Mouse (Mus musculus): Measurements from ENCODE around the gene Sidt1. TPM values are rescaled to one million over a fixed set of nuclear protein-coding genes. Genes with fewer than 3 reads are reported as not detected.
"Not testable (repeated sequence)": the region's sequence is repeated elsewhere in the genome, so short reads cannot be mapped to it uniquely, and the experiment has no call there.

Sidt1 gene
- polyA plus RNA-seq, 1 experiment from 2014 or later: 20.4 TPM

- no peaks in the 10 kb centered on the region for H3K27me3 ChIP-seq (replicated peaks; ENCODE audit: control insufficient read depth, insufficient read depth, low read length)
- no peaks in the 10 kb centered on the region for H3K4me1 ChIP-seq (ENCODE audit: control insufficient read depth, insufficient read depth, low read depth, low read length)
- H3K36me3 ChIP-seq (ENCODE audit: control insufficient read depth, insufficient read depth, low read length): no peaks in the 10 kb centered on the region
- H3K27ac ChIP-seq (ENCODE audit: low read depth, low read length): no peak overlapping the region
- WGBS: 79% methylated on average over 4 of the region's 4 CpGs
- H3K9ac ChIP-seq (ENCODE audit: low read depth, low read length): no peak overlapping the region
- H3K4me2 ChIP-seq (ENCODE audit: low read length): no peak overlapping the region
- H3K4me3 ChIP-seq (ENCODE audit: low read length): no peak overlapping the region
- H3K9me3 ChIP-seq (ENCODE audit: control insufficient read depth, low read length): no peaks in the 10 kb centered on the region
- no peak for ATAC-seq
These were observed 19.6 kb downstream of the Sidt1 start for GRCm38 (mm10) chr16:44313422-44313821.

- Histone ChIP-seq H3K9ac (ENCODE audit: low read depth, low read length) (no peak overlapping the region), H3K36me3 (ENCODE audit: control insufficient read depth, insufficient read depth, low read length) (no peaks in the 10 kb centered on the region), H3K4me3 (ENCODE audit: low read length) (no peak overlapping the region), H3K27me3 (replicated peaks; ENCODE audit: control insufficient read depth, insufficient read depth, low read length) (no peaks in the 10 kb centered on the region), H3K9me3 (ENCODE audit: control insufficient read depth, low read length) (no peaks in the 10 kb centered on the region), H3K4me2 (ENCODE audit: low read length) (no peak overlapping the region), H3K4me1 (ENCODE audit: control insufficient read depth, insufficient read depth, low read depth, low read length) (no peaks in the 10 kb centered on the region), H3K27ac (ENCODE audit: low read depth, low read length) (no peak overlapping the region)
- WGBS: 65% methylated on average over 3 of the region's 3 CpGs
- no peak for ATAC-seq
These were observed 27.4 kb downstream of the Sidt1 start for GRCm38 (mm10) chr16:44305606-44306005.

DNA sequence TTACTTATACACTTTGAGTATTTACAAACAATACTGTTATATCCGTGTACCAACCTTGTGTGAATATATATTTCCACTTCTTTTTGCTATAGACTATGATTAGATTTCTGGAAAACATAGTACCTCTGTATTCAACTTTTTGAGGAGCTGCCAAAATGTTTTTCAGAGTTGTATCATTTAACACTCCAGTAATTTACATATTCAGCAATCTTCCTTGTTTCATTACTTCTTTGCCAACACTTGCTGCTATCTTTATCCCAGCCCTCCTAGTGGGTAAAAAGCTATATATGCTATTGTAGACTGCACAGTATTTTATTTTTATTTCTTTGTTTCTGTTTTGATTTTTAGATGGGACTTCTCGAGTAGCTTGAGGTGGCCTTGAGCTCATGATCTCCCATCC lies 29.2 kb downstream of the Sidt1 start:
- H3K4me3 ChIP-seq (ENCODE audit: low read length): no peak overlapping the region
- H3K4me2 ChIP-seq (ENCODE audit: low read length): no peak overlapping the region
- H3K4me1 ChIP-seq (ENCODE audit: control insufficient read depth, insufficient read depth, low read depth, low read length): no peaks in the 10 kb centered on the region
- 81% methylated on average over 2 of the region's 2 CpGs for WGBS
- no peak for ATAC-seq
- H3K27ac ChIP-seq (ENCODE audit: low read depth, low read length): no peak overlapping the region
- no peaks in the 10 kb centered on the region for H3K27me3 ChIP-seq (replicated peaks; ENCODE audit: control insufficient read depth, insufficient read depth, low read length)
- no peaks in the 10 kb centered on the region for H3K36me3 ChIP-seq (ENCODE audit: control insufficient read depth, insufficient read depth, low read length)
- H3K9ac ChIP-seq (ENCODE audit: low read depth, low read length): no peak overlapping the region
- peaks cover 6% of the 10 kb centered on the region for H3K9me3 ChIP-seq (ENCODE audit: control insufficient read depth, low read length)

DNA sequence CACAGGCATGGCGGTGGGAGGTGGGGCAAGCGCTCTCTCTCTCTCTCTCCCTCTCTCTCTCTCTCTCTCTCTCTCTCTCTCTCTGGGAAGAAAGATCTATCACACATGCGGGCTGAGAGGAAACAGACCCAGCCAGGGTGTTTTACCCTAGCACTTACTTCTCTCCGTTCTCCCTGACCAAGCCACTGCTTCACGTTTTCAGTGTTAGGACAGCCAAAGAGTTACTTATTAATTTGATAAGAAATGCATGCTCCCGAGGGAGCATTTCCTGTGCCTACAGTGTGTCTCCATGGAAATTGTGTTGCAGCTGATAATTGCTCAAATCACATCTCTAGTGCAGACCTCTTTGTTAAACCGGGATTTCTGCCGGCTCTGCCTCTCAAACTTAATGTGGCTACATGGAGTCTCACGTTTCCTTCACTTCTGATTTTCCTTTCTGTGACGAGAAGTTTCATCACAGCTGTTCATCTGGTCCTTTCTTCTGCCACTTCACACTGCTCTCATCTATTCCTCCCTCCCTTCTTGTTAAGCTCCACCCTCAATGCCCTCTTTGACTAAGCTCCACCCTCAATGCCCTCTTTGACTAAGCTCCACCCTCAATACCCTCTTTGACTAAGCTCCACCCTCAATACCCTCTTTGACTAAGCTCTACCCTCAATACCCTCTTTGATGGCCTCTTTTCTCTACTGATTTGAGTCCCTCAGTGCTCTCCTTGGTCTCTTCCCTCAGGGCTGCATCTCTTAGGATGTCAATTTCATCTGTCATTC lies 30.7 kb downstream of the Sidt1 start:
- WGBS: 58% methylated on average over 10 of the region's 10 CpGs
- Histone ChIP-seq H3K4me2 (ENCODE audit: low read length) (no peak overlapping the region), H3K4me3 (ENCODE audit: low read length) (no peak overlapping the region), H3K27me3 (replicated peaks; ENCODE audit: control insufficient read depth, insufficient read depth, low read length) (no peaks in the 10 kb centered on the region), H3K9me3 (ENCODE audit: control insufficient read depth, low read length) (peaks cover 6% of the 10 kb centered on the region), H3K36me3 (ENCODE audit: control insufficient read depth, insufficient read depth, low read length) (no peaks in the 10 kb centered on the region), H3K9ac (ENCODE audit: low read depth, low read length) (no peak overlapping the region), H3K4me1 (ENCODE audit: control insufficient read depth, insufficient read depth, low read depth, low read length) (no peaks in the 10 kb centered on the region), H3K27ac (ENCODE audit: low read depth, low read length) (no peak overlapping the region)
- ATAC-seq: no peak

GRCm38 (mm10) chr16:44299438-44300093 lies 33.4 kb downstream of the Sidt1 start:
- no peaks in the 10 kb centered on the region for H3K4me1 ChIP-seq (ENCODE audit: control insufficient read depth, insufficient read depth, low read depth, low read length)
- 83% methylated on average over 20 of the region's 20 CpGs for WGBS
- no peaks in the 10 kb centered on the region for H3K36me3 ChIP-seq (ENCODE audit: control insufficient read depth, insufficient read depth, low read length)
- no peak overlapping the region for H3K4me3 ChIP-seq (ENCODE audit: low read length)
- no peak overlapping the region for H3K9ac ChIP-seq (ENCODE audit: low read depth, low read length)
- no peak overlapping the region for H3K27ac ChIP-seq (ENCODE audit: low read depth, low read length)
- H3K27me3 ChIP-seq (replicated peaks; ENCODE audit: control insufficient read depth, insufficient read depth, low read length): no peaks in the 10 kb centered on the region
- H3K4me2 ChIP-seq (ENCODE audit: low read length): no peak overlapping the region
- ATAC-seq: no peak
- H3K9me3 ChIP-seq (ENCODE audit: control insufficient read depth, low read length): peaks cover 6% of the 10 kb centered on the region

GRCm38 (mm10) chr16:44293960-44294359 lies 39.0 kb downstream of the Sidt1 start:
- Histone ChIP-seq H3K9ac (ENCODE audit: low read depth, low read length) (no peak overlapping the region), H3K4me1 (ENCODE audit: control insufficient read depth, insufficient read depth, low read depth, low read length) (no peaks in the 10 kb centered on the region), H3K4me2 (ENCODE audit: low read length) (no peak overlapping the region), H3K27ac (ENCODE audit: low read depth, low read length) (no peak overlapping the region), H3K27me3 (replicated peaks; ENCODE audit: control insufficient read depth, insufficient read depth, low read length) (no peaks in the 10 kb centered on the region), H3K4me3 (ENCODE audit: low read length) (no peak overlapping the region), H3K9me3 (ENCODE audit: control insufficient read depth, low read length) (no peaks in the 10 kb centered on the region), H3K36me3 (ENCODE audit: control insufficient read depth, insufficient read depth, low read length) (no peaks in the 10 kb centered on the region)
- ATAC-seq: no peak

DNA sequence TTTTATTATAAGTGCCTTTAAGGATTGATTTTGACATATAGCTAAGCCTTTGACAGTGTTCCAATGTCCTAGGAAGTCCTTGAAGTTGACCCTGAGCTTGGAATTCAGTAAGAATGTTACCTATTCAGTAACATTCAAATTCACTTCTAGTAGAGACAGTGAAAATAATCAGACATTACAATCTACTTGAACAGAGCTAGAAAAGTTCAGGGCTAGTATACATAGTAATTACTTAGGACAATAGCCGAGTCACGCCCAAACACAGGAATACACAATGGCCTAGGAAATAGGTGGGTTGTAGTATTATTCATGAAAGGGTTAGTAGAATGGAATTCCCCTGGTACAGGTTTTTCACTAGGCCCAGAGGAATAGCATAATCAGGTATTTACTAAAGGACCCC lies 40.3 kb downstream of the Sidt1 start:
- not testable (repeated sequence) for H3K9me3 ChIP-seq (ENCODE audit: control insufficient read depth, low read length); H3K4me2 ChIP-seq (ENCODE audit: low read length); H3K27ac ChIP-seq (ENCODE audit: low read depth, low read length); H3K27me3 ChIP-seq (replicated peaks; ENCODE audit: control insufficient read depth, insufficient read depth, low read length); ATAC-seq; H3K4me1 ChIP-seq (ENCODE audit: control insufficient read depth, insufficient read depth, low read depth, low read length); H3K9ac ChIP-seq (ENCODE audit: low read depth, low read length); H3K36me3 ChIP-seq (ENCODE audit: control insufficient read depth, insufficient read depth, low read length); H3K4me3 ChIP-seq (ENCODE audit: low read length)
- 98% methylated on average over 2 of the region's 2 CpGs for WGBS

DNA sequence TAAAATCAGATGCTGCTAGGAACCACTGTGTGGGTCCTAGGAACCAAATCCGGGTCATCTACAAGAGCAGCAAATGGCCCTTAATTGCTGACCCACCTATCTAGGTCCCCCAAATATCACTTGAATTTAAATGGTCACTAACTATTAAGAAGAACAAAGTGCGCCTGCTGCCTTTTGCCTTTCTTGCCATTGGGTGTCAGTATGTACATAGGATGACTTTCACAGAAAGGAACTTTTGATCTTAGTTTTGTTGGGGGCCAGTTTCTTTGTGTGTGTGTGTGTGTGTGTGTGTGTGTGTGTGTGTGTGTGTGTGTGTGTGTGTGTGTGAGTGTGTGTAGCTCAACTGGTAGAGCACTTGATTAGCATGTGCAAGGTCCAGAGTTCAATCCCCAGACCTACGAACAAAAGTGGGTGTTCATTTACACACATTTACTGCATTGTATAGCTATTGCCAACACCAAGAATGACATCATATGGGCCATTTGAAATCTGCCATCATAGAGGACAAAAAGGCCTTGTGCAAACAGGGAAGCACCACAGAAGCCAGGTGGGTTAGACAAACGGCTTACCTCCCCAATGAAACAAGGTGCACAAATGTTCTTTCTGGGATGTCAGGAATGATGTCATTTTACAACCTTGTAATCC lies 43.9 kb downstream of the Sidt1 start:
- 79% methylated on average over 4 of the region's 4 CpGs for WGBS
- H3K4me3 ChIP-seq (ENCODE audit: low read length): no peak overlapping the region
- H3K27ac ChIP-seq (ENCODE audit: low read depth, low read length): no peak overlapping the region
- no peak overlapping the region for H3K4me2 ChIP-seq (ENCODE audit: low read length)
- H3K27me3 ChIP-seq (replicated peaks; ENCODE audit: control insufficient read depth, insufficient read depth, low read length): no peaks in the 10 kb centered on the region
- no peak overlapping the region for H3K9ac ChIP-seq (ENCODE audit: low read depth, low read length)
- ATAC-seq: no peak
- no peaks in the 10 kb centered on the region for H3K9me3 ChIP-seq (ENCODE audit: control insufficient read depth, low read length)
- no peaks in the 10 kb centered on the region for H3K36me3 ChIP-seq (ENCODE audit: control insufficient read depth, insufficient read depth, low read length)
- no peaks in the 10 kb centered on the region for H3K4me1 ChIP-seq (ENCODE audit: control insufficient read depth, insufficient read depth, low read depth, low read length)

GRCm38 (mm10) chr16:44287356-44287950 lies 45.5 kb downstream of the Sidt1 start:
- Histone ChIP-seq H3K4me3 (ENCODE audit: low read length) (no peak overlapping the region), H3K4me1 (ENCODE audit: control insufficient read depth, insufficient read depth, low read depth, low read length) (no peaks in the 10 kb centered on the region), H3K27ac (ENCODE audit: low read depth, low read length) (no peak overlapping the region), H3K4me2 (ENCODE audit: low read length) (no peak overlapping the region), H3K9me3 (ENCODE audit: control insufficient read depth, low read length) (no peaks in the 10 kb centered on the region), H3K27me3 (replicated peaks; ENCODE audit: control insufficient read depth, insufficient read depth, low read length) (no peaks in the 10 kb centered on the region), H3K36me3 (ENCODE audit: control insufficient read depth, insufficient read depth, low read length) (no peaks in the 10 kb centered on the region), H3K9ac (ENCODE audit: low read depth, low read length) (no peak overlapping the region)
- no peak for ATAC-seq
- WGBS: 65% methylated on average over 7 of the region's 7 CpGs
